Mouse (Mus musculus) lung, adult 2 months (tissue): ENCODE measurements around the gene Cript.

Experiments
- CTCF ChIP-seq: fragments of 200-500 bp; IDR thresholded peaks from 2 replicates; pipeline ENCODE4 v1.5.1; 2011; ENCODE audit warnings: mild to moderate bottlenecking, low read length, control low read depth; ENCODE audit not compliant: insufficient read depth
- POLR2A ChIP-seq: fragments of 200-500 bp; IDR thresholded peaks from 2 replicates; pipeline ENCODE4 v1.6.1; 2011; ENCODE audit warnings: low read depth, mild to moderate bottlenecking, control low read depth, low read length, borderline replicate concordance; ENCODE audit errors: extremely low read depth

DNA sequence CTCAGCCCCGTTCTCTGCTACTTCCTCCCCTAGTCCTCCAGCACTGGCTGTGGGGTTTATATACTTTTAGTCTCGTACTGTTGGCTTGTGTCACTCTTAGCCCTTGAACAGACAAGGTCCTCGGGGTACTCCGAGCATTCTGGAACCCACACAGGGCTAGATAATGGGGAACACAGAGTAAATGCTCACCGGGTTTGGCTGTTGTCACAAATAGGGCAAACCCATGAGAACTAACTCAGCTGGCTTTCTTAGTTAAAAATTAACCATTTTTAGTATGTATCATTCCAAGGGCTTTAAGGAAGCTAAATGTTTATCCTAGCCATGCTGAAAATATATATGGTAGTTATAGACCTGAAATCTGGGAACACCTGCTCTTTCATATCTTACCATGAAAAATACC is 5.7 kb upstream of the Cript start:
- TF ChIP-seq POLR2A, result no peak
- no peak for TF ChIP-seq CTCF
